47 mouse cellular contexts compared by ENCODE assay signal in the genomic region with DNA sequence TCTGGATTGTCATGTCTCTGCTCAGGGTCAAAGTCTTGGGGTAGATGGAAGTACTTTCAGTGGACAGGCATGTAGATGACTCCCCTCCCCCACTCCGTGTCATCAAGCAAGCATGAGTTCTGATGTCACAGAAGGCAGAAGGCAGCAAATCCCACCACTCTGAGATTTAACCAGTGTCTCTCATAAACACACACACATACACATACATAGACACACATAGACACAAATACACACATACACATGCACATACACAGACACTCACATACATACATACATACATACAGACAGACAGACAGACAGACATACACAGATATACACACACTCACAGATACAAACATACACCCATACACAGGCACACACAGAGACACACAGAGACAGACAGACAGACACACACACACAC. TPM values are rescaled to one million over a fixed set of nuclear protein-coding genes. Genes with fewer than 3 reads are reported as not detected.
"Had no signal": no experiment of that assay in that cellular context is flagged by ENCODE, and none has a peak within 500 bp of the region (broad histone marks: within the 10 kb centered on the region; RNA-seq: fewer than 3 reads in every experiment).

A gene (minus strand): TSS at position 101 of the 400 bp plus-strand sequence.

- H3K27ac ChIP-seq: left cerebral cortex, adult 2 months; limb, embryonic 10.5 days; limb, embryonic 12.5 days; limb, embryonic 13.5 days; limb, embryonic 15.5 days; liver, embryonic 12.5 days; liver, embryonic 13.5 days; liver, embryonic 14.5 days; liver, embryonic 15.5 days; lung, embryonic 15.5 days; macrophage; midbrain, embryonic 10.5 days; midbrain, embryonic 12.5 days; midbrain, embryonic 13.5 days; midbrain, embryonic 15.5 days had no signal

- H3K4me3 ChIP-seq: left cerebral cortex, adult 2 months; limb, embryonic 10.5 days; limb, embryonic 12.5 days; limb, embryonic 13.5 days; limb, embryonic 15.5 days; liver, embryonic 12.5 days; liver, embryonic 13.5 days; liver, embryonic 15.5 days; lung, embryonic 15.5 days; megakaryocyte, embryonic 14.5 days; midbrain, embryonic 10.5 days; midbrain, embryonic 12.5 days; midbrain, embryonic 13.5 days; midbrain, embryonic 15.5 days; myocyte had no signal

- DNase-seq: left cerebral cortex, postnatal 4 days; liver; liver, embryonic 13.5 days; liver, postnatal 0 days; lung, adult 18-20 months; lung, adult 2 months; lung, embryonic 14.5 days; lung, postnatal 10 days; lung, postnatal 14 days; lung, postnatal 36 days; lung, postnatal 4 days; midbrain, embryonic 14.5 days had no signal

- H3K36me3 ChIP-seq: limb, embryonic 10.5 days; limb, embryonic 12.5 days; limb, embryonic 13.5 days; limb, embryonic 15.5 days; liver, embryonic 12.5 days; liver, embryonic 13.5 days; liver, embryonic 15.5 days; lung, embryonic 15.5 days; midbrain, embryonic 10.5 days; midbrain, embryonic 12.5 days; midbrain, embryonic 13.5 days; midbrain, embryonic 15.5 days had no signal

- H3K27me3 ChIP-seq: liver, embryonic 13.5 days; liver, embryonic 15.5 days; lung, embryonic 15.5 days; megakaryocyte, embryonic 14.5 days; midbrain, embryonic 12.5 days; midbrain, embryonic 13.5 days; midbrain, embryonic 15.5 days had no signal

- H3K4me1 ChIP-seq: limb, embryonic 13.5 days; limb, embryonic 15.5 days; liver, embryonic 12.5 days; liver, embryonic 13.5 days; liver, embryonic 15.5 days; lung, embryonic 15.5 days; megakaryocyte, embryonic 14.5 days; midbrain, embryonic 10.5 days; midbrain, embryonic 12.5 days; midbrain, embryonic 13.5 days; midbrain, embryonic 15.5 days had no signal

RNA-seq across cellular contexts. Expression of the gene that starts here (rescaled TPM):
- total RNA-seq: left cerebral cortex, adult 2 months; left cerebral cortex, adult 8-10 months; left cerebral cortex, postnatal 10 days; left cerebral cortex, postnatal 14 days; left cerebral cortex, postnatal 25 days; left cerebral cortex, postnatal 36 days; left cerebral cortex, postnatal 4 days; liver, adult 2 months; megakaryocyte progenitor cell, adult 5-6 weeks; megakaryocyte, adult 5-6 weeks; megakaryocyte-erythroid progenitor cell, adult 5-6 weeks; midbrain, postnatal 0 days; monocyte, adult 5-6 weeks had no signal
- polyA plus RNA-seq: limb, embryonic 10.5 days; limb, embryonic 11.5 days; limb, embryonic 12.5 days; limb, embryonic 13.5 days; limb, embryonic 14.5 days; limb, embryonic 15.5 days; liver, adult 2 months; liver, embryonic 11.5 days; liver, embryonic 12.5 days; liver, embryonic 13.5 days; liver, embryonic 14.5 days; liver, embryonic 15.5 days; liver, embryonic 16.5 days; liver, postnatal 0 days; lung, adult 2 months; lung, embryonic 14.5 days; lung, embryonic 15.5 days; lung, embryonic 16.5 days; lung, postnatal 0 days; macrophage; midbrain, embryonic 10.5 days; midbrain, embryonic 11.5 days; midbrain, embryonic 12.5 days; midbrain, embryonic 13.5 days; midbrain, embryonic 14.5 days; midbrain, embryonic 15.5 days; midbrain, embryonic 16.5 days; midbrain, postnatal 0 days; myocyte had no signal
